Mouse (Mus musculus): Measurements from ENCODE around the gene Lman2l.

DNA sequence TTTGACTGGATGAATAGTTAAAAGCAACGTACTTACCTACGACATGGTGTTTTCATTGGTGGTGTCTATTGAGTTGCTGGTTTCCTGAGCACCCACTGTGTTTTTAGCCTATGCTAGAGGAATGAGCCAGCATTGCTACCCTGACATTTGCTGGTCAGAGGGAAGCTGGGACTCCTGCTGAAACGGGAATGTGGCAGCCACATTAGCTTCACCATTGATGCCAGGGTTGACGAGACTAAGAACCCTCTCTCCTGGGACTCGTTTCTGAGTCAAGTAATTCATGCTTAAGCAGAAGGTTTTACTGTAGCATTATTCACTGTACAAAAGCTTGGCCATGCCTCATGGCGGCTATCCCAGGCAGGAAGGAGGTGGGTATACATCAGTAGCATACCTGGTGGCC is 44.6 kb upstream of the Lman2l start:
- TF ChIP-seq CTCF (IDR thresholded peaks at IDR 0.05) (no peak), EP300 (IDR thresholded peaks at IDR 0.05; ENCODE audit: insufficient read depth, low read depth, low read length) (no peak), POLR2A (IDR thresholded peaks at IDR 0.05; ENCODE audit: insufficient read depth, low read depth, low read length) (no peak)
